Mouse (Mus musculus) lung, postnatal 25 days (tissue): Measurements from ENCODE around the gene Ddx4.

ENCODE experiments used
- DNase-seq: peaks from one replicate; pipeline ENCODE4 v3.0.0; 2022; ENCODE audit warnings: low spot score

Ddx4 gene

GRCm38 (mm10) chr13:112553304-112553703, 99.0 kb downstream of the Ddx4 start:
- DNase-seq: no peak

GRCm38 (mm10) chr13:112551641-112552548, 100.4 kb downstream of the Ddx4 start:
- DNase-seq: no peak
